Mouse (Mus musculus) liver, embryonic 14.5 days (tissue): ENCODE results near the gene Npas4.
"Not testable (repeated sequence)": the region's sequence is repeated elsewhere in the genome, so short reads cannot be mapped to it uniquely, and the experiment has no call there.

Experiments used
- CTCF ChIP-seq: IDR thresholded peaks from 2 replicates; pipeline ENCODE4 v1.5.1; 2016; ENCODE audit warnings: antibody characterized with exemption, low read depth, control low read depth
- EP300 ChIP-seq: IDR thresholded peaks from 2 replicates; pipeline ENCODE4 v1.6.1; 2016; ENCODE audit warnings: antibody characterized with exemption, low read depth

- TF ChIP-seq CTCF, EP300: not testable (repeated sequence)
Observed at GRCm38 (mm10) chr19:4948641-4949040, 41.5 kb downstream of the Npas4 start.
